Mouse (Mus musculus): ENCODE data around the gene Plagl1. TPM values are rescaled to one million over a fixed set of nuclear protein-coding genes. Genes with fewer than 3 reads are reported as not detected.
"Not testable (repeated sequence)": the region's sequence is repeated elsewhere in the genome, so short reads cannot be mapped to it uniquely, and the experiment has no call there.

Gene Plagl1
- 277 and 328 TPM in 2 replicates for polyA plus RNA-seq (2014; fragmentation: Nextera tagmentation; extraction: Ambion mirVana)

DNA sequence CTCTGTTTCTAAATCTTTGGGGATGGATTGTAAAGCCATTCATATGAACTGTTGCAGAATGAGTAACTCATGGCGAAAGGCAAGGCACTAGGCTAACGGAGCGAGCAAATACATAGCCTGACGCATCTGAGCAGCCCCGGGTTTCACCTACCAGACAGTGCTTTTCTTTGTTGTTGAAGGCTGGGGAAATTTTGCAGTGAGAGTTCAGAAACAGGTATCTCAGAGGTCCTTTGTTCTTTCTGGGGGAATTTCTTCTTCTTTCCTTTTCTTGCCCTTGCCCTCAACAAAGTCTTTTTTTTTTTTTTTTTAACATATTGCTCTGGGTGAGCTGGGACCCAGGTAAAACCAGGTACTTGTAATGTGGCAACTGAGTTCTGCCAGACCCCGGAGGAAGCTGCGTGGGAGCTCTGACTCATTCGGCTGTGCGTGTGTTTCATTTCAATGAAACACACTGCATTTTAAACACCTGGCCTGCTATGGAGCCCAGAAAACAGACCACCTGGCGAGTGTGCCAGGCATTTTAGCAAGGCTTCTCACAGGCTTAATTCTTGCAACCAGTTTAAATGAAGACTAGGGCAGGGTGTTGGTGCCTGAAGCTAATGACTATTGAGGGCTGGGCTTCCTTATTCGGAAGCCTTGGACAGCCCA, at the start of gene Plagl1:
Gene Plagl1 (plus strand): TSS at position 484 of the 648 bp plus-strand sequence.
- Histone ChIP-seq H3K27ac (ENCODE audit: low read depth, low read length) (no peak within 1 kb of the TSS), H3K9ac (ENCODE audit: low read depth, low read length) (0 out of 2 replicates have a peak within 1 kb of the TSS, but pooled peaks have one; percentile 11)
- ATAC-seq (replicated peaks; ENCODE audit: insufficient number of reproducible peaks, low FRiP score, low TSS enrichment): no peak

DNA sequence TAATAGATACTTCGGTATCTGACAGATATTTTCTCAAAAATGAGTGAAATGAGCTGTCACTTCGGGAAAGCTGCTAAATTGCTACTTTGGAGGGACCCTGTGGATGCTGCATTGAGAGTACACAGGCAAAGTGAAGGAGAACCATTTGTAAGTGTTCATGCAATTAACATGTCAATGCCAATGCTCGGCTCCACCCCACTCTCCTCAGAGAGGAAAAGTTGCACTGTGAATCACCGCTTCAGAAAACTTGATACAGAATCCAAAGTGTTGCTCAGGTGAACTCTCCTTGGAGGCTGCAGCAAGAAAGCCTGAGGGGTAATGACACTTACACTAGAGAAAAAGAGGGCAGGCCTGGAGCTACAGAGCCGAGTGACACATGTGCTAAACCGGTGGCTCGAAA, 46.3 kb upstream of the Plagl1 start:
- no peak overlapping the region for H3K27ac ChIP-seq (ENCODE audit: low read depth, low read length)
- H3K27me3 ChIP-seq (ENCODE audit: control insufficient read depth, insufficient read depth, low read length): no peaks in the 10 kb centered on the region
- H3K4me3 ChIP-seq (ENCODE audit: low read depth, low read length): no peak overlapping the region
- 77% methylated on average over 7 of the region's 7 CpGs for WGBS (ENCODE audit: insufficient replicate concordance)
- no peak overlapping the region for H3K9ac ChIP-seq (ENCODE audit: low read depth, low read length)
- no peak overlapping the region for H3K4me2 ChIP-seq
- no peaks in the 10 kb centered on the region for H3K36me3 ChIP-seq (ENCODE audit: control insufficient read depth, insufficient read depth, low read length)
- peaks cover 10% of the 10 kb centered on the region for H3K4me1 ChIP-seq (ENCODE audit: control insufficient read depth, insufficient read depth, low read length)
- H3K9me3 ChIP-seq (replicated peaks; ENCODE audit: control insufficient read depth, low read length): no peaks in the 10 kb centered on the region
- ATAC-seq (replicated peaks; ENCODE audit: insufficient number of reproducible peaks, low FRiP score, low TSS enrichment): no peak

More for the DNA sequence above, at the start of gene Plagl1:
- Histone ChIP-seq H3K36me3 (ENCODE audit: control insufficient read depth, insufficient read depth, low read length) (no peaks in the 10 kb centered on the region), H3K4me2 (peak within 1 kb of the TSS; percentile 66), H3K27me3 (ENCODE audit: control insufficient read depth, insufficient read depth, low read length) (peaks cover 20% of the 10 kb centered on the region), H3K4me3 (ENCODE audit: low read depth, low read length) (peak within 1 kb of the TSS; percentile 40), H3K9me3 (replicated peaks; ENCODE audit: control insufficient read depth, low read length) (no peaks in the 10 kb centered on the region), H3K4me1 (ENCODE audit: control insufficient read depth, insufficient read depth, low read length) (no peaks in the 10 kb centered on the region)
- WGBS (ENCODE audit: insufficient replicate concordance): 54% methylated on average over 11 of the region's 11 CpGs

DNA sequence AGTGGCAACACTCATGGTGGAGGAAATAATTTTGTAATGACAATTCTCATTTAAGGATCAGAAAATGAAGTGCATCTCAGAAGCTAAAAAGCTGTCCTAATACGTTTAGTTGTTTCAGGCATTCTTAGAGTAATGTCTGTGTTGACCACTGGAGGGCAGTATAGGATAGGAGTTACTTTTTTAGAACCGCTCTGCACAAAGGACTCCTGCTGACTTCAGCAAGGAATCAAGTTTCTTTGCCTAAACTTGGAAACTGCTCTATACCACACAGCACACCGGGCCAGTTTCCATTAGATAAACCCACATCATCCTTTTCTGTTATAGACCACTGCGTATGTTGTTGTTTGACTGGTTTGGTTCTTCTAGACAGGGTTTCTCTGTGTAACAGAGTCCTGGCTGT, 43.7 kb upstream of the Plagl1 start:
- Histone ChIP-seq H3K36me3 (ENCODE audit: control insufficient read depth, insufficient read depth, low read length) (no peaks in the 10 kb centered on the region), H3K4me2 (no peak overlapping the region), H3K4me1 (ENCODE audit: control insufficient read depth, insufficient read depth, low read length) (no peaks in the 10 kb centered on the region), H3K9ac (ENCODE audit: low read depth, low read length) (no peak overlapping the region), H3K9me3 (replicated peaks; ENCODE audit: control insufficient read depth, low read length) (no peaks in the 10 kb centered on the region), H3K27me3 (ENCODE audit: control insufficient read depth, insufficient read depth, low read length) (no peaks in the 10 kb centered on the region), H3K4me3 (ENCODE audit: low read depth, low read length) (no peak overlapping the region), H3K27ac (ENCODE audit: low read depth, low read length) (no peak overlapping the region)
- no peak for ATAC-seq (replicated peaks; ENCODE audit: insufficient number of reproducible peaks, low FRiP score, low TSS enrichment)
- WGBS (ENCODE audit: insufficient replicate concordance): 23% methylated on average over 4 of the region's 4 CpGs

DNA sequence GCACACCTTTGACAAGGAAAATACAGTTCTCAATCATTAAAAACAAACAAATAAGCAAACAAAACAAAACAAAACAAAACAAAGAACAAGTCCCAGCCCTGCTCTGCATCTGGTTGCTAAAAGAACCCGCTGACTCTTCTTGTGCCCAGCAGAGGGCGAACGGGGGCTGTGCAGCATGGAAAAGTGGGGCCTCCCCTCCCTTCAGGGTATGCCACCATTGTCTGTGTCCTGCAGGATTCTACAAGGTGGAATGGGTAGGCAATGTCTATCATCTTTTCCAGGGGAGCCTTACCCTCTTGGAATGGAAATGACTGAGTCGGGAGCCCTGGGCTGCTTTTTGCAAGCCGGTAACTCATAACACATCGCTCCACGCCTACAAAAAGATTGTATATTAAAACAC, 41.8 kb upstream of the Plagl1 start:
- Histone ChIP-seq H3K4me1 (ENCODE audit: control insufficient read depth, insufficient read depth, low read length) (0 out of 2 replicates have a peak, but pooled peaks cover 4% of the 10 kb centered on the region), H3K9ac (ENCODE audit: low read depth, low read length) (no peak overlapping the region), H3K36me3 (ENCODE audit: control insufficient read depth, insufficient read depth, low read length) (no peaks in the 10 kb centered on the region), H3K9me3 (replicated peaks; ENCODE audit: control insufficient read depth, low read length) (no peaks in the 10 kb centered on the region), H3K4me3 (ENCODE audit: low read depth, low read length) (no peak overlapping the region), H3K4me2 (no peak overlapping the region), H3K27me3 (ENCODE audit: control insufficient read depth, insufficient read depth, low read length) (no peaks in the 10 kb centered on the region), H3K27ac (ENCODE audit: low read depth, low read length) (no peak overlapping the region)
- no peak for ATAC-seq (replicated peaks; ENCODE audit: insufficient number of reproducible peaks, low FRiP score, low TSS enrichment)
- 57% methylated on average over 7 of the region's 7 CpGs for WGBS (ENCODE audit: insufficient replicate concordance)

- no peak for ATAC-seq (replicated peaks; ENCODE audit: insufficient number of reproducible peaks, low FRiP score, low TSS enrichment)
- Histone ChIP-seq H3K27ac (ENCODE audit: low read depth, low read length) (no peak overlapping the region), H3K27me3 (ENCODE audit: control insufficient read depth, insufficient read depth, low read length) (no peaks in the 10 kb centered on the region), H3K9me3 (replicated peaks; ENCODE audit: control insufficient read depth, low read length) (no peaks in the 10 kb centered on the region), H3K4me2 (no peak overlapping the region), H3K36me3 (ENCODE audit: control insufficient read depth, insufficient read depth, low read length) (no peaks in the 10 kb centered on the region), H3K4me3 (ENCODE audit: low read depth, low read length) (no peak overlapping the region), H3K4me1 (ENCODE audit: control insufficient read depth, insufficient read depth, low read length) (0 out of 2 replicates have a peak, but pooled peaks cover 4% of the 10 kb centered on the region), H3K9ac (ENCODE audit: low read depth, low read length) (no peak overlapping the region)
- 69% methylated on average over 5 of the region's 5 CpGs for WGBS (ENCODE audit: insufficient replicate concordance)
These were observed 41.3 kb upstream of the Plagl1 start for GRCm38 (mm10) chr10:13019026-13019425.

DNA sequence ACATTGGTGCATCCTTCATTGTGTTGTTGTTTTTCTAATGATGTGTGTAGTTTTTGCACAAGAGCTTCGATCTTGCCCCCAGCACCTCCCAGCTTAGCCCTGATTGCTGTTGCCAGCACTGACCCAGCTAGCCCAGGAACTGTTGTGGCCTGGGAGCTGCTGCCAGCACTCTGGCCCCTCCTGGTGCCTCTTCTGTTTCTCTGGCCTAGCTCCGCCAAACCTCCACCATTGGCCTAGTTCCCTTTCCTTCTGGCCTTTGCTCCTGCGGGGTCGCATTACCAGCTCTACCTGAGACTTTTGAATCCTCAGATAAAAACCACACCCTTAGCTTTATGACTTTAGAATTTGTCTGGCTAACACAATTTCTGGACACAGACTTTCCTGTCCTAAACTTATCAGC, 38.2 kb upstream of the Plagl1 start:
- 85% methylated on average over 4 of the region's 4 CpGs for WGBS (ENCODE audit: insufficient replicate concordance)
- H3K27me3 ChIP-seq (ENCODE audit: control insufficient read depth, insufficient read depth, low read length): no peaks in the 10 kb centered on the region
- ATAC-seq (replicated peaks; ENCODE audit: insufficient number of reproducible peaks, low FRiP score, low TSS enrichment): no peak

DNA sequence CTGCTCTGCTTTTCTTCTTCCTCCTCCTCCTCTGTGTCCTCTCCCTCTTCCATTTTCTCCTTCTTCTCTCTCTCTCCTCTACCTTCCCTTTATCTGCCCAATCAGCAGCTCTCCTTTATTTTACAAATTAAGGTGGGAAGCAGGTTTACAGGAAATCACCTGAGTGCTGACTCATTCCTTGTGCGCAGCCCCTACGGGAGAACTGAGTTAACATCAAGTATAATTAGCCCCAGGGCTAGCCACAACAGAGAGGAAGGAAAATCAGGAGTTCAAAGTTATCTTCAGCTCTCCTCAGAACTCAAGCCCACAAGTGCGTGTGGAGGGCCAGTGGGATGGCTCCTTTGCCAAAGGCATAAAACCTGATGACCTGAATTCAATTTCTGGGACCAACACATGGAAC, 36.3 kb upstream of the Plagl1 start:
- not testable (repeated sequence) for ATAC-seq (replicated peaks; ENCODE audit: insufficient number of reproducible peaks, low FRiP score, low TSS enrichment); H3K4me2 ChIP-seq; H3K4me1 ChIP-seq (ENCODE audit: control insufficient read depth, insufficient read depth, low read length); H3K4me3 ChIP-seq (ENCODE audit: low read depth, low read length); H3K27me3 ChIP-seq (ENCODE audit: control insufficient read depth, insufficient read depth, low read length); H3K9me3 ChIP-seq (replicated peaks; ENCODE audit: control insufficient read depth, low read length); H3K36me3 ChIP-seq (ENCODE audit: control insufficient read depth, insufficient read depth, low read length); H3K9ac ChIP-seq (ENCODE audit: low read depth, low read length); H3K27ac ChIP-seq (ENCODE audit: low read depth, low read length)
- WGBS (ENCODE audit: insufficient replicate concordance): 65% methylated on average over 3 of the region's 3 CpGs

More for the DNA sequence above, 38.2 kb upstream of the Plagl1 start:
- H3K4me2 ChIP-seq: no peak overlapping the region
- H3K9me3 ChIP-seq (replicated peaks; ENCODE audit: control insufficient read depth, low read length): no peaks in the 10 kb centered on the region
- H3K36me3 ChIP-seq (ENCODE audit: control insufficient read depth, insufficient read depth, low read length): no peaks in the 10 kb centered on the region
- H3K4me1 ChIP-seq (ENCODE audit: control insufficient read depth, insufficient read depth, low read length): 0 out of 2 replicates have a peak, but pooled peaks cover 4% of the 10 kb centered on the region
- no peak overlapping the region for H3K4me3 ChIP-seq (ENCODE audit: low read depth, low read length)
- H3K27ac ChIP-seq (ENCODE audit: low read depth, low read length): no peak overlapping the region
- H3K9ac ChIP-seq (ENCODE audit: low read depth, low read length): no peak overlapping the region

DNA sequence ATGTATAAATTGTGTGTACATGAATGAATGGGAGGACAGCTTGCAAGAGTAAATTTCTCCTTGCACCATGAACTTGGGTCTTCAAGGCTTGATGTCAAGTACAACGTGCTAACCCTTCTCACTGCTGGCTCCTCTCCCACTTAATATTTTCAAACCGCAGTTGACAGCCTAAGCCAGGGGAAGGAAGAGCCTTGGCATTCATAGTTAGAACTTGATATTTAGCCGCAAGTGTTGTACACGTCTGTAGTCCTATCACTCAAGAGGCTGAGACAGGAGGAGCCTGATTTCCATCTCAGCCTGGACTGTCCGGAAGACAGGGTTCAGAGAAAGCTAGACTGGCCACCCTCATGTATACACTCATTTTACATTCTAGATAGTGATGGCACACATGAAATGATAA, 32.6 kb upstream of the Plagl1 start:
- Histone ChIP-seq H3K4me3 (ENCODE audit: low read depth, low read length) (no peak overlapping the region), H3K36me3 (ENCODE audit: control insufficient read depth, insufficient read depth, low read length) (no peaks in the 10 kb centered on the region), H3K27ac (ENCODE audit: low read depth, low read length) (no peak overlapping the region), H3K9me3 (replicated peaks; ENCODE audit: control insufficient read depth, low read length) (no peaks in the 10 kb centered on the region), H3K4me2 (no peak overlapping the region), H3K4me1 (ENCODE audit: control insufficient read depth, insufficient read depth, low read length) (0 out of 2 replicates have a peak, but pooled peaks cover under 1% of the 10 kb centered on the region), H3K9ac (ENCODE audit: low read depth, low read length) (no peak overlapping the region), H3K27me3 (ENCODE audit: control insufficient read depth, insufficient read depth, low read length) (no peaks in the 10 kb centered on the region)
- ATAC-seq (replicated peaks; ENCODE audit: insufficient number of reproducible peaks, low FRiP score, low TSS enrichment): no peak
- WGBS (ENCODE audit: insufficient replicate concordance): 90% methylated on average over 5 of the region's 5 CpGs

- H3K4me2 ChIP-seq: no peak overlapping the region
- no peak overlapping the region for H3K4me3 ChIP-seq (ENCODE audit: low read depth, low read length)
- no peak for ATAC-seq (replicated peaks; ENCODE audit: insufficient number of reproducible peaks, low FRiP score, low TSS enrichment)
- no peaks in the 10 kb centered on the region for H3K9me3 ChIP-seq (replicated peaks; ENCODE audit: control insufficient read depth, low read length)
- WGBS (ENCODE audit: insufficient replicate concordance): 76% methylated on average over 1 of the region's 1 CpGs
- H3K4me1 ChIP-seq (ENCODE audit: control insufficient read depth, insufficient read depth, low read length): no peaks in the 10 kb centered on the region
- H3K27ac ChIP-seq (ENCODE audit: low read depth, low read length): no peak overlapping the region
- H3K9ac ChIP-seq (ENCODE audit: low read depth, low read length): no peak overlapping the region
- H3K27me3 ChIP-seq (ENCODE audit: control insufficient read depth, insufficient read depth, low read length): no peaks in the 10 kb centered on the region
- no peaks in the 10 kb centered on the region for H3K36me3 ChIP-seq (ENCODE audit: control insufficient read depth, insufficient read depth, low read length)
These were observed 32.1 kb upstream of the Plagl1 start for GRCm38 (mm10) chr10:13028215-13028614.

All from heart, embryonic 11.5 days (tissue).